Mouse (Mus musculus) left cerebral cortex, adult 9 months (tissue): ENCODE data around the gene H2-M10.5.
"Not testable (repeated sequence)": the region's sequence is repeated elsewhere in the genome, so short reads cannot be mapped to it uniquely, and the experiment has no call there.

Experiments
- DNase-seq, 2 experiments: peaks; one replicate each; pipeline ENCODE4 v3.0.0; 2022; ENCODE audit warnings: low spot score in 2 of 2

H2-M10.5 gene

DNA sequence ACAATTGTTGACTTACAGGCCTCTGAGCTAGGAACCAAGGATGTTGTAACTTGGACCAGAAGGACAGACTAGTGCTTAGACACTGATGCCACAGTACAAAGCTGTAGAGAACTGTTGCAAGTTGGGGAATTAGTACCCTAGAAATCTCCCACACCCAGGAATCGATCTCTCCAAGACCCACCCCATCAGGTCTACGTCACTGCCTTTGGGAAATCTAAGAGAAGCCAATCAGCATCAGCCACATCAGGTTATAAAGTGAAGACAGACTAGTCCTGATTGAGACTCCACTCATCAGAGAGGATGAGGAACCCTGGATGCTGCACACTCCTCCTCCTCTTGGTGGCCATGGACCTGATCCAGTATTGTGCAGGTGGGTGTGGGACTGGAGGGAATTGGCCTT lies at the start of gene H2-M10.5:
H2-M10.5 (plus strand) TSS at position 301 of the 400 bp plus-strand sequence.
- not testable (repeated sequence) for DNase-seq

DNA sequence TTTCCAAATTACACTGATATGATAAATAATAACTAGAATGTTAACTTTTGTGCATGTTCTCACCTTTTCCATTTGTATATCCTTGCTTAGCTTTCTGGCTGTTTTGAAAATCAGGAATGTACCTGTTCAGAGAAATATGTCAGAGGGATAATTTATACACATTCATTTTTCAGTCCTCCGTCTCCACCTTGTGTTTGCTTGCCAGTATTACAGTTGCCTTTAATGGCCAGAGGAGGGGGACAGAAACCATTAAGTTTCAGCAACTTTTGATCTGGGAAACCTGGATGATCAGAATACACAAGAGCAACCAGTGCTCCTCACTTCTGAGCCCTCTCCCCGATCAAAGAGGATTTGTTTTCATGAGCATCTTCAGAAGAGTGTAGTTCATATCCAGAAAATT lies 46.7 kb upstream of the H2-M10.5 start:
- DNase-seq = peak in 1 of 2 experiments; percentile 6

DNA sequence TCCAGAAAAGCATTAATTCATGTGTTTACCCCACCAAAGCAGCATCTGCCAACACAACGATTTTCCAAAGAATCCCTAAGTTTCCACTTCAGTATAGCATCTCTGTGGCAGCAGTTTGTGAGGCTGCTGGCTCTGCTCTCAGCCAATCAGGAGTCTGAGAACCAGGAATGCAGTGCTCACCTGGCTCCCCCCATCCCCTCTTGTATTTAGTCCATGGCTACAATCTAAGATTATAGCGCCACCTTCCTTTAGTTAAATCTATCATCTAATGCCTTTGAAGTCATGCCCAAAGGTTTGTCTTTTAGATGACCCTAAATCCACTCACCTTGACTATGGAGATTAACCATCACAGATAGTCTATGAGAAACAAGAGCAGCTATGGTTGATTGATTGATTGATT lies 8.9 kb upstream of the H2-M10.5 start:
- no peak for DNase-seq

DNA sequence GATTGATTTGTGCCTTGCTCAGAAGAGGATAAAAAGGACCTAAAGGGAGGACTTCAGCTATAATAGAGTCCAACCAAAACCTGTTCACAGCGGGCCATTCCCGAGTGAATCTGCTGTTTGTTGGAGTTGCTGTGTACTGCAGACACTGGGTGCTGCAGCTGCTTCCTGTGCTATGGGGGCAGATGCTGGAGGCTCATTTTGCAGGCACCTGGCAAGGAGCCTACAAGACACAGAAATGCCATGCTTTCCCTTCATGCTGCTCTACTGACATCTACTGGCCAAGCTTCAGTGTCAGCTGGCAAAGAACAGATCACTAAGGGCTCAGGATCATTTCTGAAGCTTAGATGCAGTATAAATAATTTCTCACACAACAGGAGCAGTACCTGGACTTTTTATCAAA lies 8.5 kb upstream of the H2-M10.5 start:
- peak in 1 of 2 experiments; percentile 47 for DNase-seq

DNA sequence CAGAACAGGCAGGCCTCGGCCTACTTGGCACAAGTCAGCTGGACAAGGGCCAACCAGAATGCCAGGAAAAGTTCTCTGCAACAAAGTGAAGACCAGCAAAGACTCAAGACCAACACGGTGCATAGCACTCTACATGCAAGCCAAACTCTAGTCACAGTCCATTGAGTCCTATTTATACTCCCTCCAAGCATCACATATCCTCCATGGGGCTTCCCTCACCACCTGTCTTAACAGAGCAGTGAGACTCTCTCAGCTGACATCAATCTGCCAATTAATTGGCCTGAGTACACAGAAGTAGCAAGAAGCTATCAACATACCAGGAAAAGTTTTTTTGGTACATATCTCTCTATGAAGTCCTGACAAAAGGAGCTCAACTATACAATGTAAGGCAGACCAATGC lies 7.3 kb upstream of the H2-M10.5 start:
- not testable (repeated sequence) for DNase-seq

DNA sequence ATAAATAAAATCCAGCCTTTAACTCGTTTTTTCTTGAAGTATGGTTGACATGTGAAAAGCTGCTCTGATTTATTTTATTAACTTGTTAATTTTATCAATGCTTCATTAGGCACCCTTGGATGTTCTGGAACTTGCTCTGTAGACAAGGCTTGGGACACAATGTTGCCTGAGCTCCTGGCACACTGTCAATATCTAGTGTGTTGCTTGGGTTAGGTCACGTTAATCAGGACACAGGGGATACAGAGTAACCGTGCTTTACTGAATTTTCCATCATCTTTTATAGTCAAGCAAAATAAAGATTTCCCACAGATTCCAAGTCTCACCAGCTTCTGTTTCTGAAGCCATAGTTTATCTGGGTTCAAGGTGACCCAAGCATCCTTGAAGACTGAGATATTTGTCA lies 8.8 kb downstream of the H2-M10.5 start:
- no peak for DNase-seq

DNA sequence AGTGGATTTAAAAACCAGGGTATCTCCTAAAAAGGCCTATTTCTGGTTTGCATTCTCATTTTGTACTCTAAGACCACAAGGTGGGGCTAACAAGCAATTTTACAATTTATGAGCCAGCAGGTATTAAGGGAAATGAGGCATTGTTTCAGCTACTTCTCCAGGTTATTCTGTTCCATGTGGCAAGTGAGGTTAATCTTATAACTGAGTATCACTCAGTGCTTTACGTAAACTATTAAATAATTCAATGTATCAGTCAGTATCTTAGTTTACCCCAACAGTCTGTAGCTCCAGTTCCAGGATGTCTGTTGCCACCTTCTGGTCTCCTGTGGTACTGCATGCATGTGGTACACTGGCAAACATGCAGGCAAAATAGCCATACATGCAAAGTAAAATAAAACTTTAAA lies 13.8 kb downstream of the H2-M10.5 start:
- DNase-seq = peak in 1 of 2 experiments; percentile 37

DNA sequence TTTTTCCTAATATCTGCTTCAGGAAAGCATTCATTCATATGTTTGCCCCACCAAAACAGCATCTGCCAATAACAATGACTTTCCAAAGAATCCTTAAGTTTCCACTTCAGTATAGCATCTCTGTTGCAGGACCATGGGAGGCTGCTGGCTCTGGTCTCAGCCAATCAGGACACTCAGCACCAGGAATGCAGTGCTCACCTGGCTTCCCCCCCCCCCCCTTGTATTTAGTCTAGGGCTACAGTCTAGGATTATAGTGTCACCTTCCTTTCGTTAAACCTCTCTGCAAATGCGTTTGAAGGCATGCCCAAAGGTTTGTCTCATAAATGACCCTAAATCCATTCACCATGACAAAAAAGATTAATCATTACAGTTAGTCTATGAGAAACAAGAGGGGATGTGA lies 15.6 kb downstream of the H2-M10.5 start:
- no peak for DNase-seq

DNA sequence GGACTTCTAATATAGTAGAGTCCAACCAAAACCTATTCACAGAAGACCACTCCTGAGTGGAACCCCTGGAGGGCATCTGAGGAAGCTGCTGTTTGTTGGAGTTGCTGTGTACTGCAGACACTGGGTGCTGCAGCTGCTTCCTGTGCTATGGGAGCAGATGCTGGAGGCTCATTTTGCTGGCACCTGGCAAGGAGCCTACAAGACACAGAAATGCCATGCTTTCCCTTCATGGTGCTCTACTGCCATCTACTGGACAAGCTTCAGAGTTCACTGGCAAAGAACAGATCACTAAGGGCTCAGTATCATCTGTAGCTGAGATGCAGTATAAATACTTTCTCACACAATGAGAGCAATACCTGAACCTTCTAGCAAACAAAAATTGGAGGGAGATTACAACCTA lies 16.1 kb downstream of the H2-M10.5 start:
- DNase-seq = peak; percentile 42 to 88

DNA sequence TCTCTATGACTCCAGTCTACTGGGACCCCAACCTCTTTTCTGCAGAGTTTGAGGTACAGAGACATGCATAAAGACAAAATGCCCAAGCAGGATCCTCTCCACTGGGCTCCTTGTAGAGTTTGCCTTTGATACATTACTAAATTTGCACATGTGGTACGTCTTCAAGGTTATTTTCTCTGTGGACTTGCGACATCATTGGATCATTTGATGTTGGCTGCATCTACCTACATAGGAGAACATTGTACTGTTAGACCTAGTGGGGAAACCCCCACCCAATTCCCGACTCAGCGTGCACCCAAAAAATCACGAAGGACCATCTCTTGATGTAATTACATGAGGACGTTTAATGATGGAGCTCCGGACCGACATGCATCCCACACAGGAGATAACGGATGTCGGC lies 26.8 kb downstream of the H2-M10.5 start:
- no peak for DNase-seq

DNA sequence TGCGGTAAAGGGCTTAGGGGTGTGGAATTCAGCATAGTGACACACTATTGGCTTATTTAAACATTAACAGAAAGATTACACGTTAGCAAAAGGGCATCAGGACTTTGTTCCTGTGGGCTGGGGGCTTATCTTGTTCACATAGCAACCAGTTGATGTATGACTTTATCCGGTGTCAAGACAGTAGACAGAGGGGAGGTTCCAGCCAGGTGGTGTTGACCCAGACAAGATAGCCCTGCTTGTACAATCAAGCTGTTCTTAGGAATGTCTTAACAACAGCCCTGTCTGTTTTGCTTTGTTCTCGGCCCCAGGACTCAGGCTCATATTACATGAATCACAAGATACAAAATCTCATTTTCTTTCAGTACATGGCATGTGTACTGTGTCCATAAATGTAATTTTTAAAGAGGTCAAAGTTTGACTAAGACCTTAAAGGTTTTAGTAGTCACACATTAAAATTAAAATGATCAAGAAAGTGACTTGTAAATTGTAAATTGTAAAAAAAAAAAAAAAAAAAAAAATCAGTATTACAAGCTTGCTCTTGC lies 27.3 kb downstream of the H2-M10.5 start:
- DNase-seq = not testable (repeated sequence)

DNA sequence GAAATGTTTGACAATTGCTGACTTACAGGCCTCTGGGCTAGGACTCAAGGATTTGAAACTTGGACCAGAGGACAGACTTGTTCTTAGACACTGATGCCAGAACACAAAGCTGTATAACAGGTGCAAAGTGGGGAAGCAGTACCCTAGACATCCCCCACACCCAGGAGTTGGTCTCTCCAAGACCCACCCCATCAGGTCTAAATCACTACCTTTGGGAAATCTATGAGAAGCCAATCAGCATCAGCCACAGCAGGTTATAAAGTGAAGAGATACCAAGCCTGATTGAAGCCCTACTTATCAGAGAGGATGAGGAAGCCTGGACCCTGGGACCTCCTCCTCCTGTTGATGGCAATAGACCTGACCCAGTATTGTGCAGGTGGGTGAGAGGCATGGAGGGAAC lies 39.2 kb downstream of the H2-M10.5 start, which contains the start of gene H2-M10.6:
H2-M10.6 (plus strand) TSS at position 301 of the 400 bp plus-strand sequence.
- no peak for DNase-seq

DNA sequence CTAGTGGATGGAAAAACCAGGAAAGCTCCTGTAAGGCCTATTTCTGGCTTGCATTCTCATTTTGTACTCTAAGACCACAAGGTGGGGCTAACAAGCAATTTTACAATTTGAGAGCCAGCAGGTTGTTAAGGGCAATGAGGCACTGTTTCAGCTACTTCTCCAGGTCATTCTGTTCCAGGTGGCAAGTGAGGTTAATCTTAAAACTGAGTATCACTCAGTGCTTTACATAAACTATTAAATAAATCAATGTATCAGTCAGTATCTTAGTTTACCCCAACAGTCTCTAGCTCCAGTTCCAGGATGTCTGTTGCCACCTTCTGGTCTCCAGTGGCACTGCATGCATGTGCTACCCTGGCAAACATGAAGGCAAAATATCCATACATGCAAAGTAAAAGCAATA lies 51.3 kb downstream of the H2-M10.5 start:
- DNase-seq = peak in 1 of 2 experiments; percentile 46

DNA sequence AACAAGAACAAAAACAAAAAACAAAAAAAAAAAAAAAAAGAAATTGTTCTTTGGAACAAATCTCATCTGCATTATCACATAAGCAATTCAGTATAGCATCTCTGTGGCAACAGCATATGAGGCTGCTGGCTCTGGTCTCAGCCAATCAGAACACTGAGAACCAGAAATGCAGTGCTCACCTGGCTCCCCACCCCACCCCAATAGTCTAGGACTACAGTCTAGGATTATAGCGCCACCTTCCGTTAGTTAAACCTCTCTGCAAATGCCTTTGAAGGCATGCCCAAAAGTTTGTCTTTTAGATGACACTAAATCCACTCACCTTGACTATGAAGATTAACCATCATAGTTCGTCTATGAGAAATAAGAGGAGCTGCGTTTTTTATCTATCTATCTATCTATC lies 52.8 kb downstream of the H2-M10.5 start:
- DNase-seq = no peak
